Mouse (Mus musculus): ENCODE measurements around the gene Nrm.

- peak; percentile 32; the same call in 1 of the 2 replicates for TF ChIP-seq CTCF (IDR thresholded peaks at IDR 0.05; ENCODE audit: control insufficient read depth, insufficient read depth, insufficient replicate concordance, low read depth, low read length)
- TF ChIP-seq POLR2A (IDR thresholded peaks at IDR 0.05; ENCODE audit: control insufficient read depth, low read depth, low read length): no peak
Measured at GRCm38 (mm10) chr17:35836178-35836965, 24.7 kb upstream of the Nrm start.

Data from testis, adult 2 months (tissue).